Mouse (Mus musculus): Measurements from ENCODE around the gene Stab2.

- no peak for TF ChIP-seq ZC3H11A (IDR thresholded peaks at IDR 0.05; ENCODE audit: borderline replicate concordance, low read depth, low read length)
- no peak for TF ChIP-seq CHD2 (IDR thresholded peaks at IDR 0.05; ENCODE audit: low read depth, low read length)
- TF ChIP-seq MAFK (IDR thresholded peaks at IDR 0.05; ENCODE audit: insufficient read depth, low read depth, low read length), result no peak
- TF ChIP-seq ZNF384 (IDR thresholded peaks at IDR 0.05; ENCODE audit: low read depth, low read length), result no peak
Observed at GRCm38 (mm10) chr10:87036271-87036703, 28.5 kb upstream of the Stab2 start.
